Mouse (Mus musculus) heart, embryonic 14.5 days (tissue): ENCODE data around the gene Hoxc6. TPM values are rescaled to one million over a fixed set of nuclear protein-coding genes. Genes with fewer than 3 reads are reported as not detected.

Experiments
- ATAC-seq: fragments of 200-750 bp; cut with Nextera tagmentation; 2 replicates; pipeline ENCODE4 v1.8.0; 2017; ENCODE audit warnings: low read depth, moderate TSS enrichment; ENCODE audit not compliant: insufficient number of reproducible peaks, insufficient read depth, low FRiP score
- H3K27ac ChIP-seq, 2 experiments: fragments of 200-500 bp in 1 of 2; fragments of 300-500 bp in 1 of 2; sonication (generic) in 1 of 2; replicated peaks in 1 of 2; 2 replicates each; pipeline ENCODE4 v1.5.1; 2012 to 2014; ENCODE audit warnings: low read depth in 2 of 2, low read length in 2 of 2, control low read depth in 1 of 2, mild to moderate bottlenecking in 1 of 2, mixed read lengths in 1 of 2; ENCODE audit not compliant: control insufficient read depth in 1 of 2, insufficient read depth in 1 of 2
- H3K27me3 ChIP-seq: fragments of 300-500 bp; sonication (generic); 2 replicates; pipeline ENCODE4 v1.6.1; 2014; ENCODE audit warnings: mild to moderate bottlenecking, low read length, control low read depth; ENCODE audit not compliant: control insufficient read depth, insufficient read depth
- H3K36me3 ChIP-seq: fragments of 300-500 bp; sonication (generic); 2 replicates; pipeline ENCODE4 v1.6.1; 2014; ENCODE audit warnings: mild to moderate bottlenecking, control low read depth, low read length, mixed read lengths; ENCODE audit not compliant: control insufficient read depth, insufficient read depth
- H3K4me1 ChIP-seq, 2 experiments: fragments of 200-500 bp in 1 of 2; fragments of 300-500 bp in 1 of 2; sonication (generic) in 1 of 2; 2 replicates each; pipeline ENCODE4 v1.6.1; 2012 to 2014; ENCODE audit warnings: low read length in 2 of 2, control low read depth in 1 of 2, mixed read lengths in 1 of 2; ENCODE audit not compliant: control insufficient read depth in 2 of 2, insufficient read depth in 2 of 2
- H3K4me2 ChIP-seq: fragments of 300-500 bp; sonication (generic); 2 replicates; pipeline ENCODE4 v1.6.1; 2014; ENCODE audit warnings: mild to moderate bottlenecking, low read length
- H3K4me3 ChIP-seq, 2 experiments: fragments of 200-500 bp in 1 of 2; fragments of 300-500 bp in 1 of 2; sonication (generic) in 1 of 2; 2 replicates each; pipeline ENCODE4 v1.5.1; 2012 to 2014; ENCODE audit warnings: low read length in 2 of 2, mild to moderate bottlenecking in 2 of 2, control low read depth in 1 of 2, low read depth in 1 of 2, moderate library complexity in 1 of 2; ENCODE audit not compliant: control insufficient read depth in 1 of 2, insufficient read depth in 1 of 2
- H3K9ac ChIP-seq: fragments of 300-500 bp; sonication (generic); 2 replicates; pipeline ENCODE4 v1.6.1; 2014; ENCODE audit warnings: mild to moderate bottlenecking, low read length
- H3K9me3 ChIP-seq: fragments of 300-500 bp; sonication (generic); 2 replicates; pipeline ENCODE4 v1.6.1; 2016; ENCODE audit warnings: low read length, control low read depth; ENCODE audit not compliant: control insufficient read depth
- WGBS: fragments of 180-500 bp; shearing (Covaris S2); extraction: QIAGEN DNeasy Blood & Tissue Kit; methylation state at CpG from one replicate; pipeline ENCODE4 v1.1.7; 2014; 5-methylcytosine and 5-hydroxymethylcytosine counted together
- polyA plus RNA-seq: library from polyadenylated mRNA; unstranded; fragments of >200 nt; fragmentation: Nextera tagmentation; extraction: Ambion mirVana; gene quantifications from 2 replicates; pipeline ENCODE4 v1.2.1, GENCODE M21; 2014

The Hoxc6 gene
- polyA plus RNA-seq, 1 experiment from 2014 or later = 0.15 TPM

GRCm38 (mm10) chr15:103002156-103002555 lies 4.1 kb downstream of the Hoxc6 start:
- no peak for ATAC-seq
- Histone ChIP-seq H3K36me3 (no peaks in the 10 kb centered on the region), H3K4me1 (peaks cover 21 to 26% of the 10 kb centered on the region in 2 experiments), H3K4me3 (no peak overlapping the region), H3K27me3 (peaks cover 99% of the 10 kb centered on the region), H3K9ac (no peak overlapping the region), H3K27ac (no peak overlapping the region), H3K9me3 (no peaks in the 10 kb centered on the region), H3K4me2 (no peak overlapping the region)
- WGBS = 35% methylated on average over 4 of the region's 4 CpGs

GRCm38 (mm10) chr15:103002821-103003448 lies 4.9 kb downstream of the Hoxc6 start:
- no peak overlapping the region for H3K4me3 ChIP-seq
- WGBS = 19% methylated on average over 13 of the region's 13 CpGs
- ATAC-seq = no peak
- peaks cover 99% of the 10 kb centered on the region for H3K27me3 ChIP-seq
- H3K4me1 ChIP-seq = peaks cover 21 to 26% of the 10 kb centered on the region in 2 experiments
- no peak overlapping the region for H3K4me2 ChIP-seq
- H3K9ac ChIP-seq = no peak overlapping the region
- H3K36me3 ChIP-seq = no peaks in the 10 kb centered on the region
- no peaks in the 10 kb centered on the region for H3K9me3 ChIP-seq
- no peak overlapping the region for H3K27ac ChIP-seq

GRCm38 (mm10) chr15:103005308-103005707 lies 7.3 kb downstream of the Hoxc6 start:
- Histone ChIP-seq H3K9me3 (no peaks in the 10 kb centered on the region), H3K36me3 (no peaks in the 10 kb centered on the region), H3K4me3 (no peak overlapping the region), H3K9ac (no peak overlapping the region), H3K27ac (no peak overlapping the region), H3K4me1 (peaks cover 9 to 12% of the 10 kb centered on the region in 2 experiments), H3K27me3 (peaks cover 99% of the 10 kb centered on the region), H3K4me2 (no peak overlapping the region)
- WGBS = under 1% methylated on average over 17 of the region's 17 CpGs
- ATAC-seq = no peak

GRCm38 (mm10) chr15:103005797-103006196 lies 7.7 kb downstream of the Hoxc6 start:
- H3K4me1 ChIP-seq = peaks cover 4 to 8% of the 10 kb centered on the region in 2 experiments
- H3K9ac ChIP-seq = no peak overlapping the region
- ATAC-seq = no peak
- no peaks in the 10 kb centered on the region for H3K9me3 ChIP-seq
- H3K27ac ChIP-seq = no peak overlapping the region
- H3K27me3 ChIP-seq = peaks cover 99% of the 10 kb centered on the region
- no peak overlapping the region for H3K4me2 ChIP-seq
- no peaks in the 10 kb centered on the region for H3K36me3 ChIP-seq
- no peak overlapping the region for H3K4me3 ChIP-seq
- 6% methylated on average over 5 of the region's 5 CpGs for WGBS

- Histone ChIP-seq H3K4me2 (no peak overlapping the region), H3K4me3 (no peak overlapping the region), H3K36me3 (no peaks in the 10 kb centered on the region), H3K4me1 (peaks cover 0 to 4% of the 10 kb centered on the region in 2 experiments; a peak in 2 of 4 replicates), H3K27ac (no peak overlapping the region), H3K9ac (no peak overlapping the region), H3K9me3 (no peaks in the 10 kb centered on the region), H3K27me3 (peaks cover 99% of the 10 kb centered on the region)
- WGBS = 27% methylated on average over 1 of the region's 1 CpGs
- no peak for ATAC-seq
Observed at GRCm38 (mm10) chr15:103006326-103006725, 8.3 kb downstream of the Hoxc6 start.

- no peak overlapping the region for H3K9ac ChIP-seq
- WGBS = 2% methylated on average over 27 of the region's 27 CpGs
- H3K4me1 ChIP-seq = 0 out of 4 replicates have a peak, but pooled peaks cover 0 to 4% of the 10 kb centered on the region in 2 experiments
- ATAC-seq = no peak
- peaks cover 98% of the 10 kb centered on the region for H3K27me3 ChIP-seq
- no peaks in the 10 kb centered on the region for H3K9me3 ChIP-seq
- H3K4me3 ChIP-seq = no peak overlapping the region
- H3K4me2 ChIP-seq = no peak overlapping the region
- no peak overlapping the region for H3K27ac ChIP-seq
- H3K36me3 ChIP-seq = no peaks in the 10 kb centered on the region
Observed at GRCm38 (mm10) chr15:103009265-103010111, 11.4 kb downstream of the Hoxc6 start.

- H3K9me3 ChIP-seq = no peaks in the 10 kb centered on the region
- no peak for ATAC-seq
- no peak overlapping the region for H3K4me3 ChIP-seq
- H3K27me3 ChIP-seq = peaks cover 98% of the 10 kb centered on the region
- no peak overlapping the region for H3K27ac ChIP-seq
- H3K4me1 ChIP-seq = 0 out of 4 replicates have a peak, but pooled peaks cover 0 to 4% of the 10 kb centered on the region in 2 experiments
- H3K4me2 ChIP-seq = no peak overlapping the region
- no peaks in the 10 kb centered on the region for H3K36me3 ChIP-seq
- 2% methylated on average over 31 of the region's 31 CpGs for WGBS
- H3K9ac ChIP-seq = no peak overlapping the region
Observed at GRCm38 (mm10) chr15:103010112-103010846, 12.2 kb downstream of the Hoxc6 start.
